Mouse (Mus musculus): ENCODE data around the gene Panx1. TPM values are rescaled to one million over a fixed set of nuclear protein-coding genes. Genes with fewer than 3 reads are reported as not detected.

The Panx1 gene
- polyA plus RNA-seq, 1 experiment from 2014 or later = 51.7 TPM

GRCm38 (mm10) chr9:14997271-14998055, 47.8 kb downstream of the Panx1 start:
- Histone ChIP-seq H3K27me3 (ENCODE audit: control insufficient read depth, insufficient read depth, low read length) (no peaks in the 10 kb centered on the region), H3K27ac (ENCODE audit: low read length) (no peak overlapping the region), H3K4me2 (replicated peaks; ENCODE audit: low read depth, low read length) (no peak overlapping the region), H3K4me3 (ENCODE audit: low read depth, low read length) (no peak overlapping the region), H3K9me3 (ENCODE audit: control insufficient read depth, low read depth, low read length) (no peaks in the 10 kb centered on the region), H3K9ac (replicated peaks; ENCODE audit: low read depth, low read length) (no peak overlapping the region), H3K36me3 (ENCODE audit: control insufficient read depth, insufficient read depth, low read length) (no peaks in the 10 kb centered on the region; the same call in 1 of the 2 replicates), H3K4me1 (ENCODE audit: control insufficient read depth, insufficient read depth, low read length) (no peaks in the 10 kb centered on the region)
- no peak for ATAC-seq (ENCODE audit: insufficient number of reproducible peaks, insufficient read depth, low FRiP score, low read depth)
- WGBS = 78% methylated on average over 11 of the region's 11 CpGs

- Histone ChIP-seq H3K27me3 (ENCODE audit: control insufficient read depth, insufficient read depth, low read length) (no peaks in the 10 kb centered on the region), H3K9me3 (ENCODE audit: control insufficient read depth, low read depth, low read length) (no peaks in the 10 kb centered on the region), H3K9ac (replicated peaks; ENCODE audit: low read depth, low read length) (no peak overlapping the region), H3K4me3 (ENCODE audit: low read depth, low read length) (no peak overlapping the region), H3K4me1 (ENCODE audit: control insufficient read depth, insufficient read depth, low read length) (no peaks in the 10 kb centered on the region), H3K4me2 (replicated peaks; ENCODE audit: low read depth, low read length) (no peak overlapping the region), H3K36me3 (ENCODE audit: control insufficient read depth, insufficient read depth, low read length) (no peaks in the 10 kb centered on the region), H3K27ac (ENCODE audit: low read length) (no peak overlapping the region)
- WGBS = 70% methylated on average over 1 of the region's 1 CpGs
- no peak for ATAC-seq (ENCODE audit: insufficient number of reproducible peaks, insufficient read depth, low FRiP score, low read depth)
Measured at GRCm38 (mm10) chr9:14995525-14995924, 49.8 kb downstream of the Panx1 start.

GRCm38 (mm10) chr9:14988606-14989293, 56.5 kb downstream of the Panx1 start:
- H3K9ac ChIP-seq (replicated peaks; ENCODE audit: low read depth, low read length) = no peak overlapping the region
- ATAC-seq (ENCODE audit: insufficient number of reproducible peaks, insufficient read depth, low FRiP score, low read depth) = no peak
- no peak overlapping the region for H3K27ac ChIP-seq (ENCODE audit: low read length)
- no peak overlapping the region for H3K4me2 ChIP-seq (replicated peaks; ENCODE audit: low read depth, low read length)
- H3K4me1 ChIP-seq (ENCODE audit: control insufficient read depth, insufficient read depth, low read length) = no peaks in the 10 kb centered on the region
- no peaks in the 10 kb centered on the region for H3K36me3 ChIP-seq (ENCODE audit: control insufficient read depth, insufficient read depth, low read length)
- no peaks in the 10 kb centered on the region for H3K27me3 ChIP-seq (ENCODE audit: control insufficient read depth, insufficient read depth, low read length)
- no peak overlapping the region for H3K4me3 ChIP-seq (ENCODE audit: low read depth, low read length)
- H3K9me3 ChIP-seq (ENCODE audit: control insufficient read depth, low read depth, low read length) = no peaks in the 10 kb centered on the region
- WGBS = 94% methylated on average over 1 of the region's 1 CpGs

GRCm38 (mm10) chr9:14983141-14983540, 62.1 kb downstream of the Panx1 start:
- Histone ChIP-seq H3K36me3 (ENCODE audit: control insufficient read depth, insufficient read depth, low read length) (no peaks in the 10 kb centered on the region), H3K27ac (ENCODE audit: low read length) (no peak overlapping the region), H3K9me3 (ENCODE audit: control insufficient read depth, low read depth, low read length) (no peaks in the 10 kb centered on the region), H3K27me3 (ENCODE audit: control insufficient read depth, insufficient read depth, low read length) (no peaks in the 10 kb centered on the region), H3K4me3 (ENCODE audit: low read depth, low read length) (no peak overlapping the region), H3K9ac (replicated peaks; ENCODE audit: low read depth, low read length) (no peak overlapping the region), H3K4me1 (ENCODE audit: control insufficient read depth, insufficient read depth, low read length) (no peaks in the 10 kb centered on the region), H3K4me2 (replicated peaks; ENCODE audit: low read depth, low read length) (no peak overlapping the region)
- ATAC-seq (ENCODE audit: insufficient number of reproducible peaks, insufficient read depth, low FRiP score, low read depth) = no peak
- WGBS = 57% methylated on average over 3 of the region's 3 CpGs

GRCm38 (mm10) chr9:14982683-14983082, 62.6 kb downstream of the Panx1 start:
- no peaks in the 10 kb centered on the region for H3K9me3 ChIP-seq (ENCODE audit: control insufficient read depth, low read depth, low read length)
- H3K4me1 ChIP-seq (ENCODE audit: control insufficient read depth, insufficient read depth, low read length) = no peaks in the 10 kb centered on the region
- H3K4me3 ChIP-seq (ENCODE audit: low read depth, low read length) = no peak overlapping the region
- H3K36me3 ChIP-seq (ENCODE audit: control insufficient read depth, insufficient read depth, low read length) = no peaks in the 10 kb centered on the region
- no peak overlapping the region for H3K9ac ChIP-seq (replicated peaks; ENCODE audit: low read depth, low read length)
- ATAC-seq (ENCODE audit: insufficient number of reproducible peaks, insufficient read depth, low FRiP score, low read depth) = no peak
- no peak overlapping the region for H3K27ac ChIP-seq (ENCODE audit: low read length)
- no peaks in the 10 kb centered on the region for H3K27me3 ChIP-seq (ENCODE audit: control insufficient read depth, insufficient read depth, low read length)
- H3K4me2 ChIP-seq (replicated peaks; ENCODE audit: low read depth, low read length) = no peak overlapping the region

GRCm38 (mm10) chr9:14981539-14982155, 63.6 kb downstream of the Panx1 start:
- Histone ChIP-seq H3K27me3 (ENCODE audit: control insufficient read depth, insufficient read depth, low read length) (no peaks in the 10 kb centered on the region), H3K4me3 (ENCODE audit: low read depth, low read length) (no peak overlapping the region), H3K36me3 (ENCODE audit: control insufficient read depth, insufficient read depth, low read length) (no peaks in the 10 kb centered on the region), H3K9me3 (ENCODE audit: control insufficient read depth, low read depth, low read length) (no peaks in the 10 kb centered on the region), H3K4me1 (ENCODE audit: control insufficient read depth, insufficient read depth, low read length) (no peaks in the 10 kb centered on the region), H3K27ac (ENCODE audit: low read length) (no peak overlapping the region), H3K9ac (replicated peaks; ENCODE audit: low read depth, low read length) (no peak overlapping the region), H3K4me2 (replicated peaks; ENCODE audit: low read depth, low read length) (no peak overlapping the region)
- 84% methylated on average over 4 of the region's 4 CpGs for WGBS
- ATAC-seq (ENCODE audit: insufficient number of reproducible peaks, insufficient read depth, low FRiP score, low read depth) = no peak

- no peak for ATAC-seq (ENCODE audit: insufficient number of reproducible peaks, insufficient read depth, low FRiP score, low read depth)
- H3K4me3 ChIP-seq (ENCODE audit: low read depth, low read length) = no peak overlapping the region
- H3K4me1 ChIP-seq (ENCODE audit: control insufficient read depth, insufficient read depth, low read length) = no peaks in the 10 kb centered on the region
- no peaks in the 10 kb centered on the region for H3K36me3 ChIP-seq (ENCODE audit: control insufficient read depth, insufficient read depth, low read length)
- H3K27me3 ChIP-seq (ENCODE audit: control insufficient read depth, insufficient read depth, low read length) = no peaks in the 10 kb centered on the region
- no peaks in the 10 kb centered on the region for H3K9me3 ChIP-seq (ENCODE audit: control insufficient read depth, low read depth, low read length)
- 77% methylated on average over 6 of the region's 6 CpGs for WGBS
- no peak overlapping the region for H3K9ac ChIP-seq (replicated peaks; ENCODE audit: low read depth, low read length)
- H3K4me2 ChIP-seq (replicated peaks; ENCODE audit: low read depth, low read length) = no peak overlapping the region
- H3K27ac ChIP-seq (ENCODE audit: low read length) = no peak overlapping the region
Measured at GRCm38 (mm10) chr9:14974251-14975232, 70.7 kb downstream of the Panx1 start.

GRCm38 (mm10) chr9:14973762-14974161, 71.5 kb downstream of the Panx1 start:
- no peaks in the 10 kb centered on the region for H3K4me1 ChIP-seq (ENCODE audit: control insufficient read depth, insufficient read depth, low read length)
- 82% methylated on average over 7 of the region's 7 CpGs for WGBS
- H3K36me3 ChIP-seq (ENCODE audit: control insufficient read depth, insufficient read depth, low read length) = no peaks in the 10 kb centered on the region
- no peak overlapping the region for H3K4me3 ChIP-seq (ENCODE audit: low read depth, low read length)
- H3K27me3 ChIP-seq (ENCODE audit: control insufficient read depth, insufficient read depth, low read length) = no peaks in the 10 kb centered on the region
- no peak for ATAC-seq (ENCODE audit: insufficient number of reproducible peaks, insufficient read depth, low FRiP score, low read depth)
- no peak overlapping the region for H3K27ac ChIP-seq (ENCODE audit: low read length)
- H3K9me3 ChIP-seq (ENCODE audit: control insufficient read depth, low read depth, low read length) = no peaks in the 10 kb centered on the region
- no peak overlapping the region for H3K4me2 ChIP-seq (replicated peaks; ENCODE audit: low read depth, low read length)
- H3K9ac ChIP-seq (replicated peaks; ENCODE audit: low read depth, low read length) = no peak overlapping the region
